8 mouse cellular contexts compared by ENCODE assay signal in genomic region chr16:22162066-22162511, GRCm38 (mm10). TPM values are rescaled to one million over a fixed set of nuclear protein-coding genes. Genes with fewer than 3 reads are reported as not detected.
DNase-seq lines count a peak whose midpoint lies in the region; ATAC-seq and TF ChIP-seq lines count a peak whose summit lies in the region.

No protein-coding gene starts in this region.

- no peak for TF ChIP-seq POLR2A in lung, adult 2 months (IDR thresholded peaks at IDR 0.05; ENCODE audit: borderline replicate concordance, extremely low read depth, low read depth, low read length)
- TF ChIP-seq POLR2A in brain, embryonic 14.5 days (IDR thresholded peaks at IDR 0.05; ENCODE audit: borderline replicate concordance, extremely low read depth, insufficient read depth, insufficient read length, poor library complexity, severe bottlenecking), result no peak
- TF ChIP-seq POLR2A in limb, embryonic 14.5 days (IDR thresholded peaks at IDR 0.05; ENCODE audit: borderline replicate concordance, extremely low read depth, insufficient read depth, insufficient read length), result no peak

- intact Hi-C loops in left cerebral cortex, postnatal 10 days (cut with DNase I), result no loop called here

- no peak for TF ChIP-seq CTCF in lung, adult 2 months (IDR thresholded peaks at IDR 0.05; ENCODE audit: insufficient read depth, low read length)
- no peak for TF ChIP-seq CTCF in brain, embryonic 14.5 days (IDR thresholded peaks at IDR 0.05; ENCODE audit: borderline replicate concordance, extremely low read depth, insufficient read depth, insufficient read length)

- H3K27ac ChIP-seq in forebrain, embryonic 14.5 days (ENCODE audit: low read depth, low read length), result peak overlapping the region; percentile 90
- H3K27ac ChIP-seq in limb, embryonic 14.5 days (replicated peaks; ENCODE audit: low read depth, low read length), result peak overlapping the region; percentile 90
- H3K27ac ChIP-seq in neural tube, embryonic 15.5 days (replicated peaks), result peak overlapping the region; percentile 78

- peak overlapping the region; percentile 59 for H3K4me3 ChIP-seq in lung, adult 2 months (replicated peaks; ENCODE audit: extremely low read depth, low read depth, low read length)
- H3K4me3 ChIP-seq in forebrain, embryonic 14.5 days (ENCODE audit: low read depth, low read length), result peak overlapping the region; percentile 97
- H3K4me3 ChIP-seq in limb, embryonic 14.5 days (replicated peaks; ENCODE audit: low read length), result peak overlapping the region; percentile 97
- peak overlapping the region; percentile 88 for H3K4me3 ChIP-seq in neural tube, embryonic 15.5 days (replicated peaks)

- peak overlapping the region; percentile 80 for H3K4me2 ChIP-seq in forebrain, embryonic 14.5 days (ENCODE audit: low read length)
- peak overlapping the region; percentile 67 for H3K4me2 ChIP-seq in limb, embryonic 14.5 days (replicated peaks; ENCODE audit: low read depth, low read length, severe bottlenecking)
- peak overlapping the region; percentile 92 for H3K4me2 ChIP-seq in neural tube, embryonic 15.5 days

- H3K27me3 ChIP-seq in forebrain, embryonic 14.5 days (replicated peaks; ENCODE audit: control insufficient read depth, insufficient read depth, low read length), result no peaks in the 10 kb centered on the region
- no peaks in the 10 kb centered on the region for H3K27me3 ChIP-seq in limb, embryonic 14.5 days (ENCODE audit: control insufficient read depth, insufficient read depth, low read length)
- H3K27me3 ChIP-seq in neural tube, embryonic 15.5 days (replicated peaks), result no peaks in the 10 kb centered on the region

- peak; percentile 1; the same call in 1 of the 2 replicates for ATAC-seq in forebrain, embryonic 14.5 days
- no peak for ATAC-seq in limb, embryonic 14.5 days (ENCODE audit: low FRiP score, low read depth)
- ATAC-seq in neural tube, embryonic 15.5 days (ENCODE audit: low FRiP score), result peak; percentile 35
- no peak for ATAC-seq in frontal cortex, adult (ENCODE audit: low TSS enrichment)

- H3K9ac ChIP-seq in forebrain, embryonic 14.5 days (ENCODE audit: low read length), result peak overlapping the region; percentile 97
- peak overlapping the region; percentile 95 for H3K9ac ChIP-seq in limb, embryonic 14.5 days (ENCODE audit: low read depth, low read length, severe bottlenecking)
- H3K9ac ChIP-seq in neural tube, embryonic 15.5 days (replicated peaks), result peak overlapping the region; percentile 83

- H3K4me1 ChIP-seq in lung, adult 2 months (ENCODE audit: control insufficient read depth, insufficient read depth, low read length), result no peaks in the 10 kb centered on the region; the same call in 1 of the 2 replicates
- H3K4me1 ChIP-seq in forebrain, embryonic 14.5 days (ENCODE audit: control insufficient read depth, insufficient read depth, low read length), result peaks cover 12% of the 10 kb centered on the region
- H3K4me1 ChIP-seq in limb, embryonic 14.5 days (ENCODE audit: control insufficient read depth, insufficient read depth, low read length), result peaks cover 8% of the 10 kb centered on the region
- H3K4me1 ChIP-seq in neural tube, embryonic 15.5 days, result peaks cover 21% of the 10 kb centered on the region

- H3K9me3 ChIP-seq in forebrain, embryonic 14.5 days (replicated peaks; ENCODE audit: control insufficient read depth, low read length), result no peaks in the 10 kb centered on the region
- H3K9me3 ChIP-seq in limb, embryonic 14.5 days (ENCODE audit: control insufficient read depth, low read length), result no peaks in the 10 kb centered on the region
- no peaks in the 10 kb centered on the region for H3K9me3 ChIP-seq in neural tube, embryonic 15.5 days (replicated peaks)

- no peaks in the 10 kb centered on the region for H3K36me3 ChIP-seq in forebrain, embryonic 14.5 days (ENCODE audit: control insufficient read depth, insufficient read depth, low read length)
- H3K36me3 ChIP-seq in limb, embryonic 14.5 days (ENCODE audit: control insufficient read depth, insufficient read depth, low read length), result no peaks in the 10 kb centered on the region
- no peaks in the 10 kb centered on the region for H3K36me3 ChIP-seq in neural tube, embryonic 15.5 days

- DNase-seq in lung, adult 2 months, result peak; percentile 38
- DNase-seq in lung, postnatal 25 days (ENCODE audit: low spot score), result no peak
- DNase-seq in brain, embryonic 14.5 days (ENCODE audit: low read depth), result peak; percentile 61
- peak; percentile 50 for DNase-seq in forebrain, embryonic 14.5 days (ENCODE audit: low spot score)
- DNase-seq in limb, embryonic 14.5 days (ENCODE audit: low spot score), result peak; percentile 2
- no peak for DNase-seq in left cerebral cortex, postnatal 10 days (ENCODE audit: extremely low spot score in 1 of 2, low spot score in 2 of 2)

- 1% methylated on average over 19 of the region's 19 CpGs for WGBS in lung, adult 2 months
- 0% methylated on average over 19 of the region's 19 CpGs for WGBS in forebrain, embryonic 14.5 days
- WGBS in limb, embryonic 14.5 days, result 1% methylated on average over 19 of the region's 19 CpGs
- WGBS in neural tube, embryonic 15.5 days, result under 1% methylated on average over 19 of the region's 19 CpGs

RNA-seq across cellular contexts. Expression of gene Igf2bp2, which starts 1.0 kb away (rescaled TPM):
- polyA plus RNA-seq in lung, adult 2 months (2012; rRNA removed), result 3.4 and 5.0 TPM in 2 replicates
- polyA plus RNA-seq in brain, embryonic 14.5 days (2012; rRNA removed), result 18.7 and 23.8 TPM in 2 replicates
- 23.9 and 25.1 TPM in 2 replicates for polyA plus RNA-seq in forebrain, embryonic 14.5 days (2014; fragmentation: Nextera tagmentation; extraction: Ambion mirVana)
- polyA plus RNA-seq in limb, embryonic 14.5 days (2012; rRNA removed), result 58.7 and 62.0 TPM in 2 replicates
- 91.2 and 99.7 TPM in 2 replicates for polyA plus RNA-seq in limb, embryonic 14.5 days (2014; fragmentation: Nextera tagmentation; extraction: Ambion mirVana)
- 15.5 and 30.4 TPM in 2 replicates for polyA plus RNA-seq in neural tube, embryonic 15.5 days (2015; fragmentation: Nextera tagmentation; extraction: Ambion mirVana)
- 1 to 10 TPM; 1.9 to 2.6 TPM for total RNA-seq in left cerebral cortex, postnatal 10 days (2021)

Comparison
In these comparisons a context has a peak if more than half of its experiments do, and no peak if none do; other contexts are left out.
1. DNase-seq: peak in lung, adult 2 months (single experiment), brain, embryonic 14.5 days (single experiment), forebrain, embryonic 14.5 days (single experiment) and limb, embryonic 14.5 days (single experiment); none in lung, postnatal 25 days (single experiment) and left cerebral cortex, postnatal 10 days (0 of 2).
2. ATAC-seq: peak in forebrain, embryonic 14.5 days (single experiment) and neural tube, embryonic 15.5 days (single experiment); none in limb, embryonic 14.5 days (single experiment) and frontal cortex, adult (single experiment).
3. Peak in every context shown above with its lines, with median percentiles within 50 percentile points of each other: H3K4me3 ChIP-seq, H3K27ac ChIP-seq, H3K4me2 ChIP-seq and H3K9ac ChIP-seq.